Mouse (Mus musculus) megakaryocyte, adult 5-6 weeks (primary cell): Measurements from ENCODE around the gene Irs1. TPM values are rescaled to one million over a fixed set of nuclear protein-coding genes. Genes with fewer than 3 reads are reported as not detected.

Experiments
- ATAC-seq: 2 replicates; pipeline ENCODE4 v1.8.0; 2016; ENCODE audit warnings: mild to moderate bottlenecking, inconsistent platforms; ENCODE audit not compliant: poor library complexity, severe bottlenecking
- total RNA-seq, 2 experiments: library from RNA; stranded (forward) in 1 of 2; stranded (reverse) in 1 of 2; fragments of 153-499, 151-499 nt in 1 of 2; fragments of 221-1000, 200-1000 nt in 1 of 2; gene quantifications; 2 replicates each; pipeline versions ENCODE4 v1.2.3 to v1.2.4; 2015 to 2017

Gene Irs1
- total RNA-seq, 2 experiments from 2014 or later, result 0.07 TPM; not detected in 1

DNA sequence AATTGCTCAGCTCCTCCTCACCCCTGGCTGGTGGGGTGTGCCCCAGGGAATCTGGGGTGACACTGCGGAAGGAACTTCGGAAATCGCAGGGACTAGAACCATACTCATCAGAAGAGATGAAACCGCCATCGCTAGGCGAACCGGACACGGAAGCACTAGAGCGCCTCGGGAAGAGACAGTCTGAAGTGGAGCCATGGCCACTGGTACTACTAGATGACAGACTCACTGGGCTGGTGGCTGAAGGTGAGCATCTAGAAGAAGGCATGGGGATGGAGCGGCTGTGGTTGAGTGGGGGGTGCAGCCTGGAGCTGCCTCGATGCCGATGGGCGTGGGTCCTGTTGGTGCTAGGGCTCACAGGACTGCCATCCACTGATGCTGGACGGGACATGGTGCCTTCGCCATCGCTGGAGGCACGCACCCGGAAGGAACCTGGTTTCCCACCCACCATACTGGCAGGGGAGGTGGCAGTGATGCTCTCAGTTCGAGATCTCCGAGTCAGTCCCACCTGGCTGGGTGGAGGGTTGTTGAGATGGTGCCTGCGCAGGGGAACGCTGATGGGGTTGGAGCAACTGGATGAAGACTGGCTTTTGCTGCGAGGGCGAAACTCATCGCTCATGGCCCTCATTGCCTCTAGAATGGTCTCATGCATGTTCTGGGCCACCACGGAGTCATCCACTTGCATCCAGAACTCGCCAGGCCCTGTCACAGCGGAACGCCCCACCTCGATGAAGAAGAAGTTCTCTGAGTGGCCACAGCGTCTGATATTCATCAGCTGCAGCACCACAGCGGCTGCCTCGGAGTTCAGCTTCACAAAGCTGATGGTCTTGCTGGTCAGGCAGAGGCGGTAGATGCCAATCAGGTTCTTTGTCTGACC is 1.9 kb downstream of the Irs1 start:
- no peak for ATAC-seq

DNA sequence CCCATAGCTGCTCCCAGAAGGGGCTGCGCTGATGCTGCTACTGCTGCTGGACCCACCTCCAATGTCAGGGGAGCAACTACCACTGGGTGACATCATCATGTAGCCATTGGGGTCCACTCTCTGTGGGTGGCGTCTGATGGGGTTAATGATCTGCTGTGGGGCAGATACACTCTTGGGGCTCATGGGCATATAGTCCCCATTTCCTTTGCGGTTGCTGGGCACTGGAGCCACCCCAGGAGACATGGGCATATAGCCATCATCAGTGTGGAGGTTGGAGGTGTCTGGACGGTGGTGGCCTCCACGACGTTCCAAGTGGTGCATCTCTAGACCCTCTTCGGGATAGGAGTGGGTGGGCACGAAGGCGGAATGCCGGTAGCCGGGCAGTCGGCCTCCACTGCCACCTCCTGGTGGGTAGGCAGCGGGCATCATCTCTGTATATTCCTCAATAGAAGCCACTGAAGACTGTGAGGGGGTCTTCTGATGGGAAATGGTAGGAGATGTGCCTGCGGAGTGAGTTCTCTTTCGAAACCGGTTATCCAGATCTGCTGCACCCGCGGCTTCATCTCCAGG is 2.7 kb downstream of the Irs1 start:
- ATAC-seq, result no peak

DNA sequence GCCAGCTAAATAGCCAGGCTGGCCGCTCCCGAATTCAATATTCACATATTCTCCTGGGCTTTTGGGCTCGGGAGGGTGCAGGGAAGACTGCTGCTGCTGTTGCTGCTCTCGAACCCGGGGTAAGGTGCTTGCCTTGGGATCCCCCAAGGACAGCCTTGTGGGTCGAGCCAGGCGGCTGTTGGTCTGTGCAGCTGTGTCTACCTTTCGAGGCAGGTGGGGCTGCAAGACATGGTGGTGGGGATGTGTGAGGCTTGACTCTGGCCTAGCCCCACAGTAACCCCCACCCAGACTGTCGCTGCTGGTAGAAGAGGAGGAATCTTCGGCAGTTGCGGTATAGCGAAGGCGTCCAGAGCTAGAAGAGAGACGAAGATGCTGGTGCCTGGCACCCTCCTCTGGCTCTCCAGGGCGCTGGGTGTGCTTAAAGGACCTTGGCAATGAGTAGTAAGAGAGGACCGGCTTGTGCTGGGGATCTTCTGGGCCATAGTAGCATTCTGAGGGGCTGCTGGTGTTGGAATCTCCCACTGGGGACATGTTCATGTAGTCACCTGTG is 3.4 kb downstream of the Irs1 start:
- ATAC-seq, result no peak

DNA sequence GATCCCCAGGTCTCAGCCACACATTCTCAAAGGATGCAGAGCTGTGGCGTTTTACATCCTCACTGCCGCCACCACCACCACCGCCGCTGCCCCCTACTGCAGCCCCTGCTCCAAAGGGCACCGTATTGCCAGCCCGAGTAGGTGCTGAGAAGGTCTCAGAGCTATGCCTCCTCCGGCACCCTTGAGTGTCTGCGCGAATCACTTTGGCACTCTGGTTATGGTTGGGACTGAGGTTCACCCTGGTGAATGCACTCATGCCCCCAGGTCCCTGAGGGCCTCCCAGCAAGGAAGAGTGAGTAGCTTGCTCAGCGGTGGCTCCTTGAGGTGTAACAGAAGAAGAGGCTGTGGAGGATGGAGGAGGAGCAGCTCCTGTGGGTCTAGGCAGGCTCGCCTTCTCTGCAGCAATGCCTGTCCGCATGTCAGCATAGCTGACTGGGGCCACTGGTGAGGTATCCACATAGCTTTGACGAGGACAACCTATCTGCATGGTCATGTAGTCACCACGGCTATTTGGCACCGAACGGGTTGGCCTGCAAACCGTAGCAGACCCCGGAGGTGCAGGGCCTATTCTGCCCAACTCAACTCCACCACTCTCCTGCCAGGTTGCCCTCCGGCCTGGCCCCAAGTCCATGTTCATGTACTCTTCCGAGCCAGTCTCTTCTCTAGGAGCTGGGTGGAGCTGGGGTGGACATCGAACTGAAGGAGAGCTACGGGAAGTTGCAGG is 4.0 kb downstream of the Irs1 start:
- ATAC-seq, result no peak

DNA sequence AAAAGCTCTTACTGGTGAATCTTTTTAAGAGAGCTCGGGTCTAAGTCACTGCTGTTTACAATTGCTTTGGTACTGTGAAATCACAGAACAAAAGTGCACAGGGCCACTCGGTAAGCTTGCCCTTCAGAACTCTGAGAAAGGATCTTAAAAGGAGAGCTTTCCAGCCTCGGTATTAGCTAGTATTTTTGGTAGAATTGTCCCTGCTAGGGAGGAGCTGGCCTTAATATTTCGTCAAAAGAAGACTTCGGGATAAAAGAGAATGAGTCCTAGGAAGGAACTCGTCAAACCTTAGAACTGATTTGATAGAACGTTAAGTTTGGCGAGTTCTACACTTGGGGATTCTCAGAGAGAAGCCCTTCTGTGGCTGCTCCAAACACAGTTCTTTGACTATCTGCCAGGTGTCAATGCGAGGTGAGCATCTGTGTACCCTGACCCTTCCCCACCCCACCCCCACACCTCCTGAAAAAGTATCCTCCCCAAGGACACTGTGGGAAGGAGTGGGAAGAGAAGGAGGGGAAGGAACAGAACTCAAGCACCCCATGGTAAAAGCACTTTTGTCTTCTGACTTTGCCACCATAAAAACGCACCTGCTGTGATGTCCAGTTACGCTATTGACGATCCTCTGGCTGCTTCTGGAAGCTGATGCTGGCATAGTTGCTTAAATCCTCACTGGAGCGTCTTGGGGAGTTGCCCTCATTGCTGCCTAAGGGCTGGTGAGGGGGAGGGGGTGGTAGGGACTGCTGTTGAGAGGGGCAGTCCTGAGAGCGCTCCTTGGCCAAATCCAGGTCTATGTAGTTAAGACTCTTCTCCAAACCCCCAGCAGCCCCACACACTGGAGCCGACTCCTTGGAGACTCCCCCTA is 4.8 kb downstream of the Irs1 start:
- no peak for ATAC-seq

DNA sequence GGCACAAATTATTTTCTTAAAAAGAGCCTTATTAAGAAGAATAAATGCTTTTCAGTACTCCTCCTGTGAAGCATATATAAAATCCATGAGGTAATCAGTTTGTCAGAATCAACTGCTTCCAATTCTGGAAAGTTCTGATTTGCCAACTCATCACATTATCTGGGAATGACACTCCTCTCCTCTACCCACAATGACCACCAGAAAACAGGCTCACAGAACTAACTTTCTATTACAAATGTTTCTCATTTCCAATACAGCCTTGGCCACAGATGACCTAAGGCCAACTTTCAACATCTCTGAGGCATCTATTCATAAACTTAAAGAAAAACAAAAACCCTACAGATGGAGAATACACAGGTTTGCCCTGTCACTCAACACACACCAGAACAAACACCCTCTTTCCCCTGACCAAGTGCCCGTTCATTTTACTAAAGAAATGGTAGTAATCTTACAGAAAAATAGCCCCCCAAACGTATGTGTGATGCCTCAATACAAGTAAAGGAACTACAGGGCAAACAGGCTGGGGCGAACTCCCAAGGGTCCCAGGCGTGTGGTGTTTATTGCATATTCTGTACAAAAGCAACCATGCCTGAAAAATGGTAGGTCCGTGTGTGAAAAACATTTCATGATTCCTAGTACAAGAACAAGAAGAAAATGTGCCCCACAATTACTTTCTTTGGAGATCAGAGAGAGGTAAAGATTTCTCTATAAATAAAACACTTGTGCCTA is 5.6 kb downstream of the Irs1 start:
- ATAC-seq, result no peak

DNA sequence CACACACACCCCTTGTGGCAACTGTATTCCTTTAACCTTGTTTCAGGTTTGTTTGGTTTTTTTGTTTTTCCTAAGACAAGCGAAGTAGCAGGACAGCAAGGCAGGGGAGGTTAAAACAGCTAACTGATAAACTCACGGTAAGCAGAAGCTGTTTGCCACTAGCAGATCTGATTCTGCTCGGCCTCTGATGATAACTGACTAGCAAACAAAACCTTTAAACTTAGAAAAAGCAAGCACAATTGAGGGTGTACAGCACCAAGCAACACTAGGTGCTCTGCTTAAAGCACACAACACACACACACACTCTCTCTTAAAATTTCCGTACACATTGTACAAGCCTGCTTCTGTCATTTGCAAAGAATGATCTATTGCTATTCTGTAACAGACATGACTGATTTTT is 6.8 kb downstream of the Irs1 start:
- no peak for ATAC-seq

DNA sequence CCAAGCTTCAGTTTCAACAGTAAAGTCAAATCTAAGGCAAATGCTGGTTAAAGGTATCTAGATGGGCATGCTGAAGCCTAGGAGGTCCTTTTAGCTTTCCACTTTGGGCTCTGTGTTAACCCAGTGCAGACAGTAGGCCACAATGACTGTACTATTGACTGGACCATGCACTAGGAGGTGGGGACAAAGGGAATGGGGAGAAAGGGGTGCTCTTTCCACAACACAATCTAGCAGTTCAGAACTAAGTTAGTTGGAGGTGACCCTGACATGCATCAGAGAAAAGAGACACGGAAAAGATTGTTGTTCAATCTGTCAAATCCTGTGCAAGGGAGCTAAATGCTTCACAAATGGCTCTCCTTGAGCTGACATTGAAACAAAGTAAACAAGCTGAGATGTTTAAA is 7.3 kb downstream of the Irs1 start:
- ATAC-seq, result no peak

DNA sequence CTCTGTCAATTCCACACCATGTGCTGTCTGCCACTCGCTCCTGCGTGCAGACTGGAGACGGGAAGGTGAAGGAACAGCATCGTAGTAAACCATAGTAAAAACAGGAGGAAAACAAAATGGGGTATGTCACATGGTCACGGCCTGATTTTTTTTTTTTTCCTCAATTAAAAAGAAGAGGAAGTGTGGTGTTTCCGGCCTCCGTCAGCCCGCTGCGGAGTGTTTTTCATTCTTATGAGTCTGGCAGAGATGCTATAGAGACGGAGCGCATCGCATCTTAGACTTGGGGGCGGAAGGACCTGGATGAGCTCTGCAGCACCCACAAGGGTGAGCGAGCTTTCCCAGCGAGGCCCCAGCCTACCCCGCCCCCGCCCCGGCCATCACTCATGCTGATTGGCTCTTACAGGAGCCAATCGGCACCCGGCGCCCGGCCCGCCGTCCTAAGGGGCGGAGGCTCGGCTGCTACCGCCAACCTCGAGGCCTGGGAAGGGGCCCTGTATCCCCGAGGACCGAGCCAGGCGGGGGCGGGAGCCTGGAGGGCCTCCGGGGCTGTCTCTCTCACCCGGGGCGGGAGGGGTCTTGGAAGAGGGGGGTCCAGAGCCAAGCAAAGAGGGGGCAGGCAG is 8.1 kb downstream of the Irs1 start:
- peak; percentile 97 for ATAC-seq

DNA sequence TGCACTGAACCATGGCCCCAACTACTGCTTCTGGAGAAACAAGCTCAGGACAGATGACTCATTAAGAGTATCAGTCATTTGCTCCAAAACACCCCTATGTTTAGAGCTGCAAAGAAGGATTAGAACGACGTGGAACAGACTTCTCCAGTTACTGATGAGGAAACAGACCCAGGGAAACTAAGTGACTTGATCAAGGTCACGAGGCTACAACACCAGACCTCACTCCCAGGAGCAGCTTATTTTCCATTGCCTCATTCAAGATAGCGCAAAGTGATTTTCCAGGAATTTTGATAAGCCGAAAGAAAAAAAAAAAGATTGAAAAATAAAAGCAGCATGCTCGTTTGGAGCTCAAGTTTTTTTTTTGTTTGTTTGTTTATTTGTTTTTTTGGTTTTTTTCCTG is 9.4 kb downstream of the Irs1 start:
- ATAC-seq, result no peak

DNA sequence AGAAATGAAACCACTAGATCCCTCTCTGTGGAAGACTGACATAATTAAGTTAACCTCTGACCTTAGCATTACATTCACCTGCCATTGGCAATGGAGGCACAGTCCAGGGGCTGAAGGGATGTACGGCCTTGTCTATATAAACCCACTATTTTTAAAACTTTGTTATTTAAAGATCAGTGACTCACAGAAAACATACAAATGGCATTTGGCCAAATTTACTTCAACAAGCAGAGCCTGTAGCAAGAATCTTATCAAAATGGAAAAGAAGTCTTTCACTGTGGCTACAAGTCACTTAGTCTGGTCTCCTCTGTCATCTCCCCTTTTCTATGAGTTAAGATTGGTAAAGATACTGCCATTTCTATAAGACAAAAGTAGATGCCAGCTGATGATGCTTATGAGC is 11.4 kb downstream of the Irs1 start:
- no peak for ATAC-seq

DNA sequence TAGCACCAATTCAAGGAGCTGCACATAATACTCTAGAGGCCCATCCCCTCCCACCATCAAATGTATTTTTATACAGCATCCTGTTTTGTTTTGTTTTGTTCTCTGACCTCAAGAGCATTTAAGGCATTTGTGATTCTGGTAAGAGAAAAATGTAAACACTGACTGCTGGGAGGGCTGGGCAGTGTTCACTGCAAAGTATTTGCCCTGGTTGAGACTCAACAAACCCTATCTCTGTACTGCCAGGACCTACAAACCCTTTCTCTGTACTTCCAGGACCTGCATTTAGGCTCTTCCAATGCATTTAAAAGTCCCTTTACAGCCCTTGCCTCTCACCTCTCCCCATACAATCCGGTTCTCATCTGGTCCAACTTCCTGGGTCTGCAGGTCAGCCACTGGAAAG is 16.9 kb downstream of the Irs1 start:
- ATAC-seq, result no peak

DNA sequence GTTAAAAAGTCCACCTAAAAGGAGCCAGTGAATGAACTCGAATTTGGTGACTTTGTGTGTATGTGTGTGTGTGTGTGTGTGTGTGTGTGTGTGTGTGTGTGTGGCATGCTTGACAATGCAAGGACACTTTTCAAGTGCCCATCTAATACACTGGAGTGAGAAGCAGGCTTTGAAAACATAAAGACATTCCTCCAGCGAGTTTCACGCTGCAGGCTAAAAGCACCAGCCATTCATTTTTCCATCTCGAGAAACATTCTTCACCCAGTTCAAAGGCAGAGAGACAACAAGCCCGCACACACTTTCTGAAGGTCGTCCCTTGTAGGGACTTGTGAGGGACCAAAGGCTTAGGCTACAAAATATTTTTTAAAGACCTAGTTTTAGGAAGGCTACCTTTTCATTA is 17.7 kb downstream of the Irs1 start:
- no peak for ATAC-seq

DNA sequence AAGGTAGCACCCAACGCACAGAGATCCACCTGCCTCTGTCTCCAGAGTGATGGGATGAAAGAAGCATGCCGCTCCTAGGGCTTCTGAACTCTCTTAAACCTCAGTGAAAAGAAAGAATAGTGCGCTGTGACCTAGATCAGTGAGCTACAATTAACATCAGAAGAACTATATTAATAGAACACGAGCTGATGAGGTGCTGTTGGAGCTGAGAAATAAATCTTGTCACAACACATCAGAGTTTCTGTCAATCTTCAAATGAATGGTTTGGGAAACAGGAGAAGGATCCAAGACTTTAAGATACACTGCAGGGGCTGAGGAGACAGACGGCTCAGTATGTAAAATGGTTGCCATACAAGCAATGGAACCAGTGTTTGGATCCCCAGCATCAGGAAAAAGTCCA is 19.0 kb downstream of the Irs1 start:
- no peak for ATAC-seq

DNA sequence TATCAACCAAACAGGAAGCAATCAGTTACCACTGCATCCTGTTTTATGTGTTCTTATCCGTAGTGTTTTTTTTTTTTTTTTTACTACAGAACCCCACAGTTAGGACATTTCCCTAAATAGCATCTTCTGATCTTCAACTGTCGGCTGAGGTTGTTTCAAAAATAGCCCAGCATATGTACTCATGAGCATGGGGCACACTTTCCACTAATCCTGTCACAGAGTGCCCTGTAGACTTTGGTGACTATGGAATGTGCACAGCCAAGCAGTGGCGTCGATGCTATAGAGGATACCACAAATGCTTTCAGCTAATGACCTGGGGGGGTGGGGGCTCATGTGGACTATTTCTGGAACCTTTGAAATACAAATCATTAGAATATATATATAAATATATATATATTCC is 23.7 kb downstream of the Irs1 start:
- no peak for ATAC-seq

DNA sequence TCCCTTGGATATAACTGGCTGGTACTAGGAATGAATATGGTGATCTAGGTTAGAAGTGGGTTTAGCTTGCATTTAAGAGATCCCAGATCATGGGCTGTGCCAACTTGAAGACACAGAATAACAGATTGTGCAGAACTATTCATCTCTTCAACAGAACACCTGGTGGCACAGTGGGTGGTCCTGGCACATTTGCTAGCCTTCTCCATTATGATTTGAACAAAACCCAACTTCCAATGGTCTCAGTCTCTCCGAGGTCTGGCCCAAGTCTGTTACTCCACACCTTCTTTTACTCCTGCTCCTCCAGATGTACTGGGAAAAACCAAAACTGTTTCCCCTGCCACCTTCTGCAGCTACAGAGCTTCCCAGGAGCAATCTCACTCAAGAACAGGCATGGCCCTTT is 28.9 kb downstream of the Irs1 start:
- no peak for ATAC-seq

DNA sequence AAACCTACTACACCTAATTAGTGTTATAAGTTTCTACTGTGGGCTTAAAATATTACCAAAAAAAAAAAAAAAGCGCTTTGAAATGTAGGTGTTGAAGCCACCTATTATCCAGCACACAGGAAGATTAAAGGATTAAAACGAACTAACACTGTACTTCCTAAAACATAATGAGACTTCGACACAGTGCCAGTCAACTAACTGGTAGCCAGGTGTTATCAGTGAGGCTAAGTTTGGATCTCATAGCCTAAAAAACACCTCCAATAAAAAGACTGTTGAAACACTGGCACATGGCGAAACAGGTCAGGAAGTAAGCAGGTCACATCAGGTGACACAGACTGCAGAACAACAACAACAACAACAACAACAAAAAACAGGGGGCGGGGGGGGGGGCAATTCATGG is 29.6 kb downstream of the Irs1 start:
- ATAC-seq, result no peak

DNA sequence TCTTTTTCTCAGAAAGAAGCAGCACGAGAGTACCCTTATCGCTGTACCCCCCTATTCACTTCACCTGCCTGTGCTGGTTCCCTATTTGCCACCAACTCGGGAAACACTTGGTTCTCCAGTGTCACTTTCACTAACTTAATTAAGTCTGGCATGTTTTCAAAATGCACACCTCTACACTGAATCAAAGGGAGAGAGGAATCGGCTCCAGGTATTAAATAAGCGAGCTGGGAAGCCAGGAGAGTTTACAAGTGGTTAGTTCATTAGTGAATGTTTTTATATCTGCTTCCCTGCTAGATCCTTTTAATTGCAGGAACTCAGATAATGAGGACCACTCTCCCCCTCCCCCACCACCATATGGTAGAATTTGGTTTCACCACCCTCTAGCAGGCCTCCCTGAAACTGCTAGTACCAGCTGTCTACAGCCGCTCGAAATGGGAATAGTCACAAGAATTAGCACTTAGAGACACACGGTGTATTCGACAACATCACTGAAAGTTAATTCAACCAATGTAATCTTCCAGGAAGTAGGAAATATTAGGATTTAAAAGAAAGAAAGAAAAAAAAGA is 30.1 kb downstream of the Irs1 start:
- no peak for ATAC-seq

DNA sequence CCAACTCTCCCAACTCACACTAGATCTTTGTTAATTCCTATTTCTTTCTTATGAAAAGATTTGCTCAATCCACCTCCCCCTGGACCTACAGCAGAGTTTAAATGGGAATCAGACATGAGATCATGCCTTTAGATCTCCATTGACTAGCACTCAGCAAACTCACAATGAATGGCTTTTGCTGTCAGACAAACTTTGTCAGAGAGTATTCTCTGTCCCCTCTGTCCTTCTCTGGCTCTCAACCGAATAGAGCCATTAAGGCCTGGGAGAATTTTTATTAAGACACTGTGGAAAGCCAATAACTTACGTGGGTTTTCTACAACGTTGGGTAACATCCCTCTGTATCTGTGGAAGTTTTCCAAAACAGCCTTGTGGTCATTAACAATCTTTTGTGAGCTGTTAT is 31.2 kb downstream of the Irs1 start:
- no peak for ATAC-seq
